Mouse (Mus musculus) embryonic facial prominence, embryonic 10.5 days (tissue): ENCODE data around the gene Zmynd15. TPM values are rescaled to one million over a fixed set of nuclear protein-coding genes. Genes with fewer than 3 reads are reported as not detected.
"Not testable (repeated sequence)": the region's sequence is repeated elsewhere in the genome, so short reads cannot be mapped to it uniquely, and the experiment has no call there.

Experiments
- DNase-seq: peaks from one replicate; pipeline ENCODE4 v3.0.0-alpha.2; 2017; ENCODE audit warnings: low spot score
- H3K27ac ChIP-seq: fragments of 300-500 bp; sonication (generic); replicated peaks from 2 replicates; pipeline ENCODE4 v1.5.1; 2016; ENCODE audit warnings: mild to moderate bottlenecking
- H3K27me3 ChIP-seq: fragments of 300-500 bp; sonication (generic); replicated peaks from 2 replicates; pipeline ENCODE4 v1.6.1; 2016; ENCODE audit warnings: low read depth, mild to moderate bottlenecking; ENCODE audit not compliant: poor library complexity, severe bottlenecking
- H3K36me3 ChIP-seq: fragments of 300-500 bp; sonication (generic); replicated peaks from 2 replicates; pipeline ENCODE4 v1.6.1; 2016; ENCODE audit warnings: mild to moderate bottlenecking, moderate library complexity
- H3K4me1 ChIP-seq: fragments of 300-500 bp; sonication (generic); 2 replicates; pipeline ENCODE4 v1.6.1; 2016
- H3K4me3 ChIP-seq: fragments of 300-500 bp; sonication (generic); 2 replicates; pipeline ENCODE4 v1.5.1; 2016; ENCODE audit warnings: mild to moderate bottlenecking, moderate library complexity
- H3K9me3 ChIP-seq: fragments of 300-500 bp; sonication (generic); 2 replicates; pipeline ENCODE4 v1.6.1; 2016; ENCODE audit warnings: mild to moderate bottlenecking
- WGBS: fragments of 180-500 bp; shearing (Covaris S2); methylation state at CpG from one replicate; pipeline ENCODE4 v1.1.7; 2016; 5-methylcytosine and 5-hydroxymethylcytosine counted together
- polyA plus RNA-seq: library from polyadenylated mRNA; unstranded; fragments of >200 nt; fragmentation: Nextera tagmentation; extraction: Ambion mirVana; gene quantifications from 2 replicates; pipeline ENCODE4 v1.2.1, GENCODE M21; 2016

The Zmynd15 gene
- polyA plus RNA-seq, 1 experiment from 2014 or later: 0.16 TPM

GRCm38 (mm10) chr11:70453261-70454044 lies 5.8 kb upstream of the Zmynd15 start:
- 86% methylated on average over 9 of the region's 9 CpGs for WGBS
- no peak overlapping the region for H3K27ac ChIP-seq
- peaks cover 17% of the 10 kb centered on the region for H3K36me3 ChIP-seq
- no peaks in the 10 kb centered on the region for H3K9me3 ChIP-seq
- H3K27me3 ChIP-seq: peaks cover 9% of the 10 kb centered on the region
- H3K4me1 ChIP-seq: peaks cover 19% of the 10 kb centered on the region
- peak overlapping the region; percentile 30; the same call in 1 of the 2 replicates for H3K4me3 ChIP-seq
- DNase-seq: no peak

GRCm38 (mm10) chr11:70459601-70460101 lies 418 bp downstream of the Zmynd15 start, which contains the start of gene Cxcl16:
Cxcl16 (minus strand) TSS chr11:70459984.
- no peaks in the 10 kb centered on the region for H3K9me3 ChIP-seq
- H3K36me3 ChIP-seq: peaks cover 7% of the 10 kb centered on the region; the same call in 1 of the 2 replicates
- peak within 1 kb of the TSS; percentile 65 for H3K4me3 ChIP-seq
- DNase-seq: peak; percentile 41
- peaks cover 19% of the 10 kb centered on the region for H3K4me1 ChIP-seq
- WGBS: 5% methylated on average over 30 of the region's 30 CpGs
- peaks cover 71% of the 10 kb centered on the region for H3K27me3 ChIP-seq
- peak within 1 kb of the TSS; percentile 44; the same call in 1 of the 2 replicates for H3K27ac ChIP-seq

GRCm38 (mm10) chr11:70463970-70464369 lies 4.7 kb downstream of the Zmynd15 start:
- Histone ChIP-seq H3K27me3 (peaks cover 91% of the 10 kb centered on the region), H3K9me3 (no peaks in the 10 kb centered on the region), H3K27ac (no peak overlapping the region), H3K4me3 (no peak overlapping the region), H3K36me3 (no peaks in the 10 kb centered on the region), H3K4me1 (peaks cover 29% of the 10 kb centered on the region)
- no peak for DNase-seq
- WGBS: 68% methylated on average over 5 of the region's 5 CpGs

GRCm38 (mm10) chr11:70465211-70465610 lies 6.0 kb downstream of the Zmynd15 start:
- H3K4me3 ChIP-seq: peak overlapping the region; percentile 38
- 23% methylated on average over 16 of the region's 16 CpGs for WGBS

GRCm38 (mm10) chr11:70465824-70466223 lies 6.6 kb downstream of the Zmynd15 start:
- peaks cover 19% of the 10 kb centered on the region for H3K4me1 ChIP-seq
- H3K36me3 ChIP-seq: no peaks in the 10 kb centered on the region
- WGBS: 14% methylated on average over 23 of the region's 23 CpGs
- H3K9me3 ChIP-seq: no peaks in the 10 kb centered on the region
- H3K27me3 ChIP-seq: peaks cover 73% of the 10 kb centered on the region
- H3K27ac ChIP-seq: peak overlapping the region; percentile 57
- peak overlapping the region; percentile 38 for H3K4me3 ChIP-seq
- DNase-seq: peak; percentile 26

More at GRCm38 (mm10) chr11:70465211-70465610, 6.0 kb downstream of the Zmynd15 start:
- DNase-seq: peak; percentile 45
- Histone ChIP-seq H3K27me3 (peaks cover 79% of the 10 kb centered on the region), H3K27ac (peak overlapping the region; percentile 57; the same call in 1 of the 2 replicates), H3K36me3 (no peaks in the 10 kb centered on the region), H3K9me3 (no peaks in the 10 kb centered on the region), H3K4me1 (peaks cover 19% of the 10 kb centered on the region)

- H3K27me3 ChIP-seq: peaks cover 51% of the 10 kb centered on the region
- H3K4me3 ChIP-seq: no peak overlapping the region
- no peak overlapping the region for H3K27ac ChIP-seq
- H3K4me1 ChIP-seq: peaks cover 19% of the 10 kb centered on the region
- no peak for DNase-seq
- H3K9me3 ChIP-seq: no peaks in the 10 kb centered on the region
- WGBS: 86% methylated on average over 5 of the region's 5 CpGs
- H3K36me3 ChIP-seq: no peaks in the 10 kb centered on the region
Observed at GRCm38 (mm10) chr11:70467902-70468619, 8.8 kb downstream of the Zmynd15 start.

- WGBS: 89% methylated on average over 3 of the region's 3 CpGs
- H3K9me3 ChIP-seq: no peaks in the 10 kb centered on the region
Observed at GRCm38 (mm10) chr11:70469764-70470163, 10.5 kb downstream of the Zmynd15 start.

GRCm38 (mm10) chr11:70472716-70473115 lies 13.5 kb downstream of the Zmynd15 start:
- no peak overlapping the region for H3K4me3 ChIP-seq

More at GRCm38 (mm10) chr11:70469764-70470163, 10.5 kb downstream of the Zmynd15 start:
- Histone ChIP-seq H3K36me3 (no peaks in the 10 kb centered on the region), H3K4me1 (peaks cover 13% of the 10 kb centered on the region), H3K4me3 (no peak overlapping the region), H3K27ac (no peak overlapping the region), H3K27me3 (peaks cover 34% of the 10 kb centered on the region)
- no peak for DNase-seq

GRCm38 (mm10) chr11:70473291-70473690 lies 14.1 kb downstream of the Zmynd15 start:
- not testable (repeated sequence) for H3K4me3 ChIP-seq, H3K27me3 ChIP-seq, H3K4me1 ChIP-seq, H3K9me3 ChIP-seq, H3K27ac ChIP-seq, DNase-seq, H3K36me3 ChIP-seq
- 94% methylated on average over 5 of the region's 5 CpGs for WGBS

More at GRCm38 (mm10) chr11:70472716-70473115, 13.5 kb downstream of the Zmynd15 start:
- H3K36me3 ChIP-seq: no peaks in the 10 kb centered on the region
- H3K9me3 ChIP-seq: no peaks in the 10 kb centered on the region
- no peak overlapping the region for H3K27ac ChIP-seq
- H3K27me3 ChIP-seq: peaks cover 4% of the 10 kb centered on the region; the same call in 1 of the 2 replicates
- no peaks in the 10 kb centered on the region for H3K4me1 ChIP-seq
- DNase-seq: no peak

- Histone ChIP-seq H3K27ac (no peak overlapping the region), H3K27me3 (no peaks in the 10 kb centered on the region), H3K9me3 (no peaks in the 10 kb centered on the region), H3K4me3 (no peak overlapping the region), H3K36me3 (no peaks in the 10 kb centered on the region), H3K4me1 (no peaks in the 10 kb centered on the region)
- no peak for DNase-seq
- WGBS: 85% methylated on average over 12 of the region's 12 CpGs
Observed at GRCm38 (mm10) chr11:70474872-70475534, 15.8 kb downstream of the Zmynd15 start.

GRCm38 (mm10) chr11:70485498-70485897 lies 26.3 kb downstream of the Zmynd15 start:
- DNase-seq: no peak
- WGBS: 65% methylated on average over 2 of the region's 2 CpGs
- H3K9me3 ChIP-seq: no peaks in the 10 kb centered on the region
- H3K36me3 ChIP-seq: no peaks in the 10 kb centered on the region
- no peak overlapping the region for H3K27ac ChIP-seq
- H3K4me3 ChIP-seq: no peak overlapping the region
- no peaks in the 10 kb centered on the region for H3K4me1 ChIP-seq
- H3K27me3 ChIP-seq: no peaks in the 10 kb centered on the region

- Histone ChIP-seq H3K4me3 (no peak overlapping the region), H3K4me1 (no peaks in the 10 kb centered on the region), H3K27me3 (no peaks in the 10 kb centered on the region), H3K36me3 (no peaks in the 10 kb centered on the region), H3K27ac (no peak overlapping the region), H3K9me3 (no peaks in the 10 kb centered on the region)
- no peak for DNase-seq
- WGBS: 56% methylated on average over 4 of the region's 4 CpGs
Observed at GRCm38 (mm10) chr11:70487816-70488215, 28.6 kb downstream of the Zmynd15 start.
